23 mouse cellular contexts compared by ENCODE assay signal in genomic region chr1:57400321-57400720, GRCm38 (mm10). TPM values are rescaled to one million over a fixed set of nuclear protein-coding genes. Genes with fewer than 3 reads are reported as not detected.
DNase-seq lines count a peak whose midpoint lies in the region; ATAC-seq and TF ChIP-seq lines count a peak whose summit lies in the region.
"Had no signal": no experiment of that assay in that cellular context is flagged by ENCODE, and none has a peak within 500 bp of the region (broad histone marks: within the 10 kb centered on the region; RNA-seq: fewer than 3 reads in every experiment).

No protein-coding gene starts in this region.

- no peaks in the 10 kb centered on the region for H3K9me3 ChIP-seq in heart, embryonic 12.5 days (replicated peaks)
- H3K9me3 ChIP-seq: embryonic facial prominence, embryonic 13.5 days; embryonic facial prominence, embryonic 15.5 days; forebrain, embryonic 10.5 days; forebrain, embryonic 12.5 days had no signal

- H3K4me1 ChIP-seq in heart, embryonic 12.5 days (replicated peaks): peaks cover 5% of the 10 kb centered on the region
- H3K4me1 ChIP-seq: embryonic facial prominence, embryonic 15.5 days had no signal

- no peak overlapping the region for H3K4me3 ChIP-seq in heart, embryonic 12.5 days
- H3K4me3 ChIP-seq in left cerebral cortex, adult 2 months: no peak overlapping the region
- H3K4me3 ChIP-seq: embryonic facial prominence, embryonic 13.5 days; embryonic facial prominence, embryonic 15.5 days; erythroblast, embryonic 14.5 days; forebrain, embryonic 10.5 days; forebrain, embryonic 12.5 days had no signal

- H3K9ac ChIP-seq in heart, embryonic 12.5 days: no peak overlapping the region
- H3K9ac ChIP-seq: embryonic facial prominence, embryonic 13.5 days; embryonic facial prominence, embryonic 15.5 days; forebrain, embryonic 12.5 days had no signal

- H3K27ac ChIP-seq in heart, embryonic 12.5 days (ENCODE audit: poor library complexity, severe bottlenecking): no peak overlapping the region
- peak overlapping the region; percentile 20; the same call in 1 of the 2 replicates for H3K27ac ChIP-seq in left cerebral cortex, adult 2 months
- H3K27ac ChIP-seq: embryonic facial prominence, embryonic 13.5 days; embryonic facial prominence, embryonic 15.5 days; forebrain, embryonic 10.5 days; forebrain, embryonic 12.5 days had no signal

- TF ChIP-seq CTCF in left cerebral cortex, adult 2 months (IDR thresholded peaks at IDR 0.05): no peak

- H3K4me2 ChIP-seq in heart, embryonic 12.5 days: no peak overlapping the region
- H3K4me2 ChIP-seq: embryonic facial prominence, embryonic 13.5 days; embryonic facial prominence, embryonic 15.5 days; forebrain, embryonic 12.5 days had no signal

- intact Hi-C loops in left cerebral cortex, adult 2 months (cut with DNase I): loop anchor here (10.0 kb wide), 1 partner anchor 1184 kb away; the partner anchor contains the start of genes Fam126b and Ndufb3

- WGBS in heart, embryonic 12.5 days: 89% methylated on average over 2 of the region's 2 CpGs

- DNase-seq in heart, adult 11 months: peak; percentile 19
- DNase-seq in left cerebral cortex, adult 2 months (ENCODE audit: extremely low spot score in 1 of 2, low spot score in 2 of 2): no peak
- no peak for DNase-seq in left cerebral cortex, adult 18-20 months (ENCODE audit: low spot score in 2 of 2)
- peak; percentile 93 for DNase-seq in Muller cell, postnatal 12 days (ENCODE audit: inconsistent ontology term)
- DNase-seq in testis, postnatal 14 days (ENCODE audit: low spot score): no peak
- DNase-seq: adrenal gland, adult 2 months; adrenal gland, postnatal 10 days; adrenal gland, postnatal 25 days; cerebellum, adult 11 months; cerebellum, adult 18-20 months; cerebellum, adult 8-10 months; cerebellum, adult 9-11 months; cerebellum, postnatal 14 days; cerebellum, postnatal 36 days; embryo, embryonic 11 days had no signal

- peaks cover 34% of the 10 kb centered on the region for H3K36me3 ChIP-seq in heart, embryonic 12.5 days

- no peak for ATAC-seq in heart, embryonic 12.5 days (ENCODE audit: insufficient number of reproducible peaks, low FRiP score)
- ATAC-seq: forebrain, embryonic 14.5 days; forebrain, embryonic 16.5 days had no signal

- H3K27me3 ChIP-seq in heart, embryonic 12.5 days (replicated peaks): no peaks in the 10 kb centered on the region
- H3K27me3 ChIP-seq: embryonic facial prominence, embryonic 13.5 days; embryonic facial prominence, embryonic 15.5 days; forebrain, embryonic 12.5 days had no signal

RNA-seq across cellular contexts. Expression of gene Maip1, which starts 5.8 kb away (rescaled TPM):
- 16.3 and 17.4 TPM in 2 replicates for polyA plus RNA-seq in heart, embryonic 12.5 days (2016; fragmentation: Nextera tagmentation; extraction: Ambion mirVana)
- total RNA-seq in left cerebral cortex, adult 2 months (2021): 10 to 100 TPM; 11.5 to 11.9 TPM
- 10 to 100 TPM; 11.6 to 11.9 TPM for total RNA-seq in left cerebral cortex, adult 18-20 months (2021)

RNA-seq across cellular contexts. Expression of gene Tyw5, which starts 6.6 kb away (rescaled TPM):
- polyA plus RNA-seq in heart, embryonic 12.5 days (2016; fragmentation: Nextera tagmentation; extraction: Ambion mirVana): 20.4 and 21.9 TPM in 2 replicates
- total RNA-seq in left cerebral cortex, adult 2 months (2021): 10 to 100 TPM; 28.6 to 30.3 TPM
- 10 to 100 TPM; 18.2 to 23.1 TPM for total RNA-seq in left cerebral cortex, adult 18-20 months (2021)

RNA-seq across cellular contexts. Expression of gene 1700066M21Rik, which starts 22.9 kb away (rescaled TPM):
- polyA plus RNA-seq in heart, embryonic 12.5 days (2016; fragmentation: Nextera tagmentation; extraction: Ambion mirVana): 10.5 and 10.8 TPM in 2 replicates
- total RNA-seq in left cerebral cortex, adult 2 months (2021): 10 to 100 TPM; 21.3 to 21.8 TPM
- total RNA-seq in left cerebral cortex, adult 18-20 months (2021): 10 to 100 TPM; 21.0 to 21.9 TPM

Comparison
In these comparisons a context has a peak if more than half of its experiments do, and no peak if none do; other contexts are left out.
1. DNase-seq: peak in heart, adult 11 months (single experiment) and Muller cell, postnatal 12 days (single experiment); none in left cerebral cortex, adult 2 months (0 of 2), left cerebral cortex, adult 18-20 months (0 of 2) and testis, postnatal 14 days (single experiment).